10 mouse cellular contexts compared by ENCODE assay signal in genomic region chr7:117753296-117753695, GRCm38 (mm10).
DNase-seq lines count a peak whose midpoint lies in the region; ATAC-seq lines count a peak whose summit lies in the region.
"Had no signal": no experiment of that assay in that cellular context is flagged by ENCODE, and none has a peak within 500 bp of the region (broad histone marks: within the 10 kb centered on the region; RNA-seq: fewer than 3 reads in every experiment).

No protein-coding gene starts in this region.

- no peak overlapping the region for H3K4me3 ChIP-seq in intestine, embryonic 15.5 days (replicated peaks)
- no peak overlapping the region for H3K4me3 ChIP-seq in midbrain, embryonic 16.5 days (ENCODE audit: low read depth, low read length)
- no peak overlapping the region for H3K4me3 ChIP-seq in midbrain, embryonic 10.5 days
- H3K4me3 ChIP-seq: heart, adult 2 months had no signal

- no peak overlapping the region for H3K27ac ChIP-seq in intestine, embryonic 15.5 days
- H3K27ac ChIP-seq in midbrain, embryonic 16.5 days (ENCODE audit: low read length) = no peak overlapping the region
- H3K27ac ChIP-seq in midbrain, embryonic 10.5 days (replicated peaks) = no peak overlapping the region; the same call in 1 of the 2 replicates
- H3K27ac ChIP-seq: heart, adult 2 months; liver, embryonic 14.5 days had no signal

- intact Hi-C loops in heart, postnatal 10 days (cut with DNase I) = no loop called here

- no peaks in the 10 kb centered on the region for H3K36me3 ChIP-seq in intestine, embryonic 15.5 days
- no peaks in the 10 kb centered on the region for H3K36me3 ChIP-seq in midbrain, embryonic 16.5 days (ENCODE audit: control insufficient read depth, insufficient read depth, low read length)
- H3K36me3 ChIP-seq in midbrain, embryonic 10.5 days = no peaks in the 10 kb centered on the region

- no peaks in the 10 kb centered on the region for H3K27me3 ChIP-seq in intestine, embryonic 15.5 days (replicated peaks)
- H3K27me3 ChIP-seq in midbrain, embryonic 16.5 days (ENCODE audit: control insufficient read depth, insufficient read depth, low read depth, low read length) = no peaks in the 10 kb centered on the region; the same call in 1 of the 2 replicates
- H3K27me3 ChIP-seq in midbrain, embryonic 10.5 days (ENCODE audit: low read depth, poor library complexity, severe bottlenecking) = no peaks in the 10 kb centered on the region

- H3K9ac ChIP-seq in intestine, embryonic 15.5 days = no peak overlapping the region
- H3K9ac ChIP-seq in midbrain, embryonic 16.5 days (ENCODE audit: low read depth, low read length) = no peak overlapping the region
- H3K9ac ChIP-seq: liver, embryonic 14.5 days had no signal

- ATAC-seq in intestine, embryonic 15.5 days = peak; percentile 50
- ATAC-seq in midbrain, embryonic 16.5 days = no peak

- H3K4me1 ChIP-seq in intestine, embryonic 15.5 days (replicated peaks) = peaks cover 12% of the 10 kb centered on the region
- no peaks in the 10 kb centered on the region for H3K4me1 ChIP-seq in midbrain, embryonic 16.5 days (ENCODE audit: control insufficient read depth, insufficient read depth, low read length)
- peaks cover 13% of the 10 kb centered on the region; the same call in 1 of the 2 replicates for H3K4me1 ChIP-seq in midbrain, embryonic 10.5 days

- DNase-seq in heart, postnatal 10 days = peak; percentile 4 to 12
- DNase-seq in heart, adult 8-10 months (ENCODE audit: low spot score) = no peak
- peak; percentile 59 for DNase-seq in brain, adult 2 months (ENCODE audit: low read depth, low spot score)
- peak; percentile 25 for DNase-seq in retina, adult 2 months (ENCODE audit: low read depth, low spot score)
- no peak for DNase-seq in gastrocnemius, adult 8-10 months (ENCODE audit: low spot score in 2 of 2)
- DNase-seq in midbrain, embryonic 10.5 days (ENCODE audit: low spot score) = no peak

- 44% methylated on average over 5 of the region's 5 CpGs for WGBS in intestine, embryonic 15.5 days
- WGBS in midbrain, embryonic 16.5 days = 69% methylated on average over 5 of the region's 5 CpGs
- 86% methylated on average over 5 of the region's 5 CpGs for WGBS in midbrain, embryonic 10.5 days

- H3K9me3 ChIP-seq in intestine, embryonic 15.5 days = no peaks in the 10 kb centered on the region
- no peaks in the 10 kb centered on the region for H3K9me3 ChIP-seq in midbrain, embryonic 16.5 days (replicated peaks; ENCODE audit: control insufficient read depth, low read length, poor library complexity, severe bottlenecking)
- no peaks in the 10 kb centered on the region for H3K9me3 ChIP-seq in midbrain, embryonic 10.5 days (replicated peaks)

- no peak overlapping the region for H3K4me2 ChIP-seq in intestine, embryonic 15.5 days (replicated peaks)
- no peak overlapping the region for H3K4me2 ChIP-seq in midbrain, embryonic 16.5 days (ENCODE audit: low read length)

Comparison
In these comparisons a context has a peak if more than half of its experiments do, and no peak if none do; other contexts are left out.
1. DNase-seq: peak in heart, postnatal 10 days (2 of 2), brain, adult 2 months (single experiment) and retina, adult 2 months (single experiment); none in heart, adult 8-10 months (single experiment), gastrocnemius, adult 8-10 months (0 of 2) and midbrain, embryonic 10.5 days (single experiment).